Mouse (Mus musculus) neural tube, embryonic 15.5 days (tissue): ENCODE measurements around the gene Cercam. TPM values are rescaled to one million over a fixed set of nuclear protein-coding genes. Genes with fewer than 3 reads are reported as not detected.

ENCODE experiments used
- ATAC-seq: fragments of 200-750 bp; cut with Nextera tagmentation; 2 replicates; pipeline ENCODE4 v1.8.0; 2017; ENCODE audit warnings: mild to moderate bottlenecking, moderate TSS enrichment, moderate library complexity; ENCODE audit not compliant: low FRiP score
- H3K27ac ChIP-seq: fragments of 300-500 bp; sonication (generic); replicated peaks from 2 replicates; pipeline ENCODE4 v1.5.1; 2015; ENCODE audit warnings: mild to moderate bottlenecking, inconsistent platforms
- H3K27me3 ChIP-seq: fragments of 300-500 bp; sonication (generic); replicated peaks from 2 replicates; pipeline ENCODE4 v1.6.1; 2015; ENCODE audit warnings: inconsistent platforms
- H3K36me3 ChIP-seq: fragments of 300-500 bp; sonication (generic); 2 replicates; pipeline ENCODE4 v1.6.1; 2015; ENCODE audit warnings: inconsistent platforms
- H3K4me1 ChIP-seq: fragments of 300-500 bp; sonication (generic); 2 replicates; pipeline ENCODE4 v1.6.1; 2015; ENCODE audit warnings: inconsistent platforms
- H3K4me2 ChIP-seq: fragments of 300-500 bp; sonication (generic); 2 replicates; pipeline ENCODE4 v1.6.1; 2015; ENCODE audit warnings: inconsistent platforms, mild to moderate bottlenecking, moderate library complexity
- H3K4me3 ChIP-seq: fragments of 300-500 bp; sonication (generic); replicated peaks from 2 replicates; pipeline ENCODE4 v1.5.1; 2015; ENCODE audit warnings: mild to moderate bottlenecking, inconsistent platforms
- H3K9ac ChIP-seq: fragments of 300-500 bp; sonication (generic); replicated peaks from 2 replicates; pipeline ENCODE4 v1.6.1; 2015; ENCODE audit warnings: mild to moderate bottlenecking, inconsistent platforms
- H3K9me3 ChIP-seq: fragments of 300-500 bp; sonication (generic); replicated peaks from 2 replicates; pipeline ENCODE4 v1.6.1; 2016; ENCODE audit warnings: inconsistent platforms
- WGBS: fragments of 180-500 bp; shearing (Covaris S2); methylation state at CpG from one replicate; pipeline ENCODE4 v1.1.7; 2015; ENCODE audit warnings: mixed read lengths; 5-methylcytosine and 5-hydroxymethylcytosine counted together
- polyA plus RNA-seq: library from polyadenylated mRNA; unstranded; fragments of >200 nt; fragmentation: Nextera tagmentation; extraction: Ambion mirVana; gene quantifications from 2 replicates; pipeline ENCODE4 v1.2.1, GENCODE M21; 2015

The Cercam gene
- polyA plus RNA-seq, 1 experiment from 2014 or later = 25.8 TPM

DNA sequence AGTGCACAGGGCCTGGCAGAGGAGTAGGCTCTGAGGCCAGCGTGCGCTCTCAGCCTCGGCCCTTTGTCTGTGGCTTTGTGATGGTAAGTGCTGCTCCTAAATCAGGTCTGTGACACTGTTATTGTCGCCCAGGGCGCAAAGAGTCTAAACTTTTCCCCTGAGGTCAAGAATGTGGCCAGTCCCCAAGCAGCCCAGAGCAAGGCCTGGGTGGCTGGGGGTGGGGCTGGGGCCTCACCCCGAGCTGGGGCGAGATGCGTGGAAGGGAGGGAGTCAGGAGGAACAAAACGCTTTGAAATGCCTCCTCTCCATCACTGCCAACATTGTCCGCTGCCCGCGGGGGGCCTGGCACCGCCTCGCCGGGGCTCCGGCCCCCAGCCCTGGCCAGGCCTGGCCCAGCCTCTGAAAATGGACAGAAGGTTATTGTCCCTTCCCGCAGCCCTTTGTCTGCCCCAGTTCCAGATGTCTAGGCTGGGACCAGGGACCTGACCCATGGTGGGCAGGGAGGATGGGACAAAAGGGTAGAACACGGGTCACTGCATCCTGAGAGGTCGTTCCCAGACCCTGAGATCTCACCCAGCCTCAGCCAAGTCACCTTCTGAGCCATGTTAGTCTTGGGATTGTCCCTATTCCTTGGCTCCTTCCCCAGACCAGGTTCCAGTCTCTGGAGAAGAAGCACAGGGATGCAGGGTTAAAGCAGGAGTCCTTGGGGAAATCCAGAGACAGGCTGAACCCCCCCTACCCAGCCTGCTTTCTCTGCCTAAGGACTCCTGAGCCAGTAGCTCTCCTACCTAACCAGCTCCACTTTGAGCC lies 12.3 kb upstream of the Cercam start:
- Histone ChIP-seq H3K36me3 (no peaks in the 10 kb centered on the region), H3K4me1 (peaks cover 29% of the 10 kb centered on the region), H3K27ac (peak overlapping the region; percentile 34; the same call in 1 of the 2 replicates), H3K4me3 (no peak overlapping the region), H3K9me3 (no peaks in the 10 kb centered on the region), H3K9ac (no peak overlapping the region), H3K4me2 (no peak overlapping the region), H3K27me3 (no peaks in the 10 kb centered on the region)
- no peak for ATAC-seq
- 9% methylated on average over 19 of the region's 19 CpGs for WGBS

- H3K27ac ChIP-seq = no peak overlapping the region
- no peaks in the 10 kb centered on the region for H3K36me3 ChIP-seq
- no peak overlapping the region for H3K9ac ChIP-seq
- no peak for ATAC-seq
- WGBS = 15% methylated on average over 2 of the region's 2 CpGs
- no peak overlapping the region for H3K4me2 ChIP-seq
- H3K27me3 ChIP-seq = no peaks in the 10 kb centered on the region
- peaks cover 29% of the 10 kb centered on the region for H3K4me1 ChIP-seq
- no peaks in the 10 kb centered on the region for H3K9me3 ChIP-seq
- no peak overlapping the region for H3K4me3 ChIP-seq
Measured at GRCm38 (mm10) chr2:29857341-29857740, 11.6 kb upstream of the Cercam start.

GRCm38 (mm10) chr2:29857967-29858366 lies 11.0 kb upstream of the Cercam start:
- H3K4me2 ChIP-seq = no peak overlapping the region
- H3K4me3 ChIP-seq = no peak overlapping the region
- H3K4me1 ChIP-seq = peaks cover 26% of the 10 kb centered on the region
- H3K36me3 ChIP-seq = no peaks in the 10 kb centered on the region
- no peak overlapping the region for H3K9ac ChIP-seq
- ATAC-seq = no peak
- no peak overlapping the region for H3K27ac ChIP-seq
- 46% methylated on average over 5 of the region's 5 CpGs for WGBS
- H3K9me3 ChIP-seq = no peaks in the 10 kb centered on the region
- H3K27me3 ChIP-seq = no peaks in the 10 kb centered on the region

GRCm38 (mm10) chr2:29858748-29859473 lies 10.1 kb upstream of the Cercam start:
- no peak for ATAC-seq
- WGBS = 10% methylated on average over 5 of the region's 5 CpGs

DNA sequence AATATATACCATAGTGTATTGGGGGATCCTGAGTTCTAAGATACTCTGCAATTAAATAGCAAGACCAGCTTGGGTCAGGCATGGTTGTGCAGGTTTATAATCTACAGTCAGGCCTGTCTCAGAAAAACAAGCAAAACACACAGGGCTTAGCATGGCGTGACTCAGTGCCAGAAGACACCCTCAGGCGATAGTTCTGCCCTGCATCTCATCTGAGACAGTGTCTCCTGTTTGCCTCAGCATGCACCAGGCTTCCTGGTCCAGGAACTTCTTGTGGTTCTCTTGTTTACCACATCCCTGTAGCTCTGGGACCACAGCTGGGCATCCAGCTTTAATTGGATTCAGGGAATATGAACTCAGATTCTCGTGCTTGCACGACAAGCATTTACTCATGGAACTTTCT lies 3.8 kb upstream of the Cercam start:
- 78% methylated on average over 4 of the region's 4 CpGs for WGBS
- peaks cover 15% of the 10 kb centered on the region for H3K4me1 ChIP-seq

More at GRCm38 (mm10) chr2:29858748-29859473, 10.1 kb upstream of the Cercam start:
- no peak overlapping the region for H3K9ac ChIP-seq
- H3K27ac ChIP-seq = no peak overlapping the region
- H3K36me3 ChIP-seq = no peaks in the 10 kb centered on the region
- no peaks in the 10 kb centered on the region for H3K27me3 ChIP-seq
- H3K9me3 ChIP-seq = no peaks in the 10 kb centered on the region
- no peak overlapping the region for H3K4me2 ChIP-seq
- no peak overlapping the region for H3K4me3 ChIP-seq
- peaks cover 19% of the 10 kb centered on the region for H3K4me1 ChIP-seq

DNA sequence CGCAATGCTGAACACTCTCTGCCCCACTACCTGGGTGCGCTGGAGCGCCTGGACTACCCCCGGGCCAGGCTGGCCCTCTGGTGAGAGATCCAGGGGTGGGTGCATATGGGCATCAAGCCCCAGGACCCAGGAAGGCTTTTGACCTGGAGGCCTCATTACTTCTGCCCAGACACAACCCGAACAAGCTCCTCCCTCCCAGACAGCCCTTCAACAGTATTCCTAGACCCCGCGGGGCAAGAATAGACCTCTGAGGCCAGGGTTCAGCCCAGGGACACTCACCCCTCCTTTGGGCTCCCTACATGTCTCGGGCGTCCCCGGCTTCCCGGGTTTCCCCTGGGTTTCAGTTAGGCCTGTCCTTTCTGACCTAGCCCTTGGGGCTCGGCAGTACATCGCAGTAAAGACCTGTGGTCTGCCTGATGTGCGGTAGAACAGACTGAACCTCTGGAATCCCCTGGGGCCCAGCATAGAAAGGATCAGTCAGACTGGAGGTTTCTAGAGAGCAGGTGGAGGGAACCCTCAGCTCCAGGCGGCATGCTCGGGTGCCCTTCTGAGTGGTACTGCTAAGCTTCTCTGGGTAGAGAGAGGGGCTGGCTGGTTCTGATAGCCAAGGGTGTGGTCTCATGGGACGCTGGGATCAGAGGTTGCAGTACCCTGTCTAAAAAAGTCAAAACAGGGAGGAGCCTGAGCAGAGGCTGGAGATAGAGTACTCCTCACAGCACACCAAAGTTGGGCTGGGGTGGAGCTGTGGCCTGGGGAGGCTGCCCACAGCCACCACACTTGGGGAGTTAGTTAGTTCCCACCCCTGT lies 885 bp downstream of the Cercam start:
- ATAC-seq = peak; percentile 40; the same call in 1 of the 2 replicates
- H3K27me3 ChIP-seq = no peaks in the 10 kb centered on the region
- 4% methylated on average over 17 of the region's 17 CpGs for WGBS
- H3K4me3 ChIP-seq = peak overlapping the region; percentile 52
- no peaks in the 10 kb centered on the region; the same call in 1 of the 2 replicates for H3K36me3 ChIP-seq
- H3K9me3 ChIP-seq = no peaks in the 10 kb centered on the region
- H3K4me2 ChIP-seq = peak overlapping the region; percentile 84
- peaks cover 23% of the 10 kb centered on the region for H3K4me1 ChIP-seq
- peak overlapping the region; percentile 52 for H3K9ac ChIP-seq
- peak overlapping the region; percentile 88 for H3K27ac ChIP-seq

More for the DNA sequence above, 3.8 kb upstream of the Cercam start:
- no peak for ATAC-seq
- H3K27ac ChIP-seq = no peak overlapping the region
- H3K9me3 ChIP-seq = no peaks in the 10 kb centered on the region
- no peak overlapping the region for H3K9ac ChIP-seq
- H3K4me3 ChIP-seq = no peak overlapping the region
- H3K36me3 ChIP-seq = no peaks in the 10 kb centered on the region
- no peaks in the 10 kb centered on the region for H3K27me3 ChIP-seq
- H3K4me2 ChIP-seq = no peak overlapping the region

DNA sequence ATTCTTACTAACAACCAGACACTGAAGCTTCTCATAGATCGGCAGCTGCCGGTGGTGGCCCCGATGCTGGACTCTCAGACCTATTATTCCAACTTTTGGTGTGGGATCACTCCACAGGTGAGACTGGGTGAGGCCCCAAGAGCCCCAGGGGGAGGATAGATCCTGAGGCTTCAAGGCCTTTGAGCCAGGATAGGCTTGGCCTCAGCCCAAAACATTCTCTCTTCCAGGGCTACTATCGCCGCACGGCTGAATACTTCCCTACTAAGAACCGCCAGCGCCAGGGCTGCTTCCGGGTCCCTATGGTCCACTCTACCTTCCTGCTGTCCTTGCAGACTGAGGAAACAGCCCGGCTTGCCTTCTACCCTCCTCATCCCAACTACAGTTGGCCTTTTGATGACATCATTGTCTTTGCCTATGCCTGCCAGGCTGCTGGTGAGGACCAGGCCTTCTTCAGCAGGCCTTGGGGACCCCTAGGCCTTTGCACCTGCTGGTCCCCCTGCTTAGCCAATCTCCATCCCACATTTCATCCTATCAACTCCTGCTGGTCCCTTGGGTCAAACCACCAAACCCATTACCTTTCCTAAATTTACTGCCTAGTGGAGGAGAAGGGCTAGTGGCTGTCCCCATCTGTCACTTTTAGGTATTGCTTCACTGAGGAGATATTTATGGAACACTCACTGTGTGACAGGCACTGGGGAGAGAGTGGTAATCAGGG lies 3.8 kb downstream of the Cercam start:
- H3K4me3 ChIP-seq = no peak overlapping the region
- peaks cover under 1% of the 10 kb centered on the region for H3K36me3 ChIP-seq
- no peak for ATAC-seq
- no peak overlapping the region for H3K9ac ChIP-seq
- peaks cover 23% of the 10 kb centered on the region for H3K4me1 ChIP-seq
- no peaks in the 10 kb centered on the region for H3K27me3 ChIP-seq
- no peaks in the 10 kb centered on the region for H3K9me3 ChIP-seq
- 93% methylated on average over 10 of the region's 10 CpGs for WGBS
- H3K4me2 ChIP-seq = no peak overlapping the region
- H3K27ac ChIP-seq = no peak overlapping the region

DNA sequence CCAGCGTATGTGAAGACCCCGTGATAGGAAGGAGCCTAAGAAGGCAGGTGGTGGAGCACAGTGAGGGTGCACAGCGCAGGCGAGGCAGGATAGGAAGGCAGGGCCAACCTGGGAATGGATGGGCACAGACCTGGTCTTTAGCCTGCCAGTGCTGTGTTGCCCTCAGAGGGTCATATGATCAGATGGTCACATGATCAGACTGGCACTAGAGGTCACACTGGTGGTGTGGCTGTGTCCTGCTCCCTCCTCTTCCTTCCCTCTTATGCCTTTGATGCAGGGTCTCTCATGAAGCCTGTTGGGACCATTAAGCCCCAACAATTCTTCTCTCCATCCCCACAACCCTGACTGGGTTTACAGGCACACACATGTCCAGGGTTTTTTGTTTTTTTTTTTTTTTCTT lies 4.8 kb downstream of the Cercam start:
- ATAC-seq = no peak
- Histone ChIP-seq H3K4me1 (peaks cover 20% of the 10 kb centered on the region), H3K36me3 (peaks cover 3% of the 10 kb centered on the region), H3K9ac (no peak overlapping the region), H3K9me3 (no peaks in the 10 kb centered on the region), H3K27me3 (no peaks in the 10 kb centered on the region), H3K4me2 (no peak overlapping the region), H3K4me3 (no peak overlapping the region), H3K27ac (no peak overlapping the region)
- 96% methylated on average over 4 of the region's 4 CpGs for WGBS

- Histone ChIP-seq H3K4me1 (no peaks in the 10 kb centered on the region), H3K27ac (0 out of 2 replicates have a peak overlapping the region, but pooled peaks have one; percentile 48), H3K4me3 (no peak overlapping the region), H3K9me3 (no peaks in the 10 kb centered on the region), H3K36me3 (peaks cover 13% of the 10 kb centered on the region), H3K4me2 (no peak overlapping the region), H3K9ac (no peak overlapping the region), H3K27me3 (no peaks in the 10 kb centered on the region)
- 49% methylated on average over 4 of the region's 4 CpGs for WGBS
- ATAC-seq = peak; percentile 53; the same call in 1 of the 2 replicates
Measured at GRCm38 (mm10) chr2:29878061-29878460, 9.1 kb downstream of the Cercam start.

DNA sequence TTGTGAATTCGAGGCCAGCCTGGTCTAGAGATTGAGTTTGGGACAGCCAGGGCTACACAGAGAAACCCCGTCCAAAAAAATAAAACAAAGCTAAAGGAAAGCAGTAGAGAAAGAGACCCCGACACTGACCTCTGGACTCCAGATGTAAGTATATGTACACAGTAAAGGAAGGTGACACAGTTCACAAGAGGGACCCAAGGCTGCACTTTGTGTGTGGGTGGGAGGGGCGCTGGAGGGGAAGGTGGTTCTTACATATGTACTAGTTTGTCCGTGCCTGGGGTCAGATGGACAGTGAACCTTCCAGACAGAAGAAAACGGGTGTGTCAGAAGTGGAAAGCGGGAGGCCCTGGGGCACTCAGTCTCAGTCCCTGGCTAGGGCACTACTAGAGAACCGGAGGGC lies 10.2 kb downstream of the Cercam start:
- 72% methylated on average over 8 of the region's 8 CpGs for WGBS
- H3K27me3 ChIP-seq = no peaks in the 10 kb centered on the region
- H3K9me3 ChIP-seq = no peaks in the 10 kb centered on the region
- H3K4me3 ChIP-seq = no peak overlapping the region
- ATAC-seq = no peak
- H3K4me2 ChIP-seq = no peak overlapping the region
- H3K27ac ChIP-seq = no peak overlapping the region
- no peak overlapping the region for H3K9ac ChIP-seq
- H3K36me3 ChIP-seq = peaks cover 13% of the 10 kb centered on the region
- no peaks in the 10 kb centered on the region for H3K4me1 ChIP-seq
